Mouse (Mus musculus): ENCODE data around the gene Paxbp1. TPM values are rescaled to one million over a fixed set of nuclear protein-coding genes. Genes with fewer than 3 reads are reported as not detected.
"Not testable (repeated sequence)": the region's sequence is repeated elsewhere in the genome, so short reads cannot be mapped to it uniquely, and the experiment has no call there.

Gene Paxbp1
- polyA plus RNA-seq, 1 experiment from 2014 or later: 10.9 TPM

GRCm38 (mm10) chr16:91081508-91081907, 37.2 kb upstream of the Paxbp1 start:
- H3K27ac ChIP-seq (ENCODE audit: low read depth): no peak overlapping the region
- no peak overlapping the region for H3K9ac ChIP-seq (replicated peaks)
- 26% methylated on average over 10 of the region's 12 CpGs for WGBS (ENCODE audit: insufficient replicate concordance)
- H3K36me3 ChIP-seq (replicated peaks; ENCODE audit: insufficient read depth, low read length): no peaks in the 10 kb centered on the region
- H3K9me3 ChIP-seq (ENCODE audit: low read length): no peaks in the 10 kb centered on the region
- ATAC-seq (peak; percentile 61; the same call in 1 of the 2 replicates), DNase-seq (peak; percentile 76)
- no peak overlapping the region for H3K4me3 ChIP-seq (ENCODE audit: low read depth, low read length)
- peaks cover 3% of the 10 kb centered on the region; the same call in 1 of the 2 replicates for H3K4me1 ChIP-seq (ENCODE audit: insufficient read depth)
- TF ChIP-seq CTCF (IDR thresholded peaks at IDR 0.05; ENCODE audit: low read depth): peak; percentile 89
- no peak for TF ChIP-seq EP300 (IDR thresholded peaks at IDR 0.05; ENCODE audit: low read depth)
- H3K4me2 ChIP-seq (ENCODE audit: low read depth, low read length): no peak overlapping the region
- no peaks in the 10 kb centered on the region for H3K27me3 ChIP-seq (ENCODE audit: insufficient read depth, low read length)

GRCm38 (mm10) chr16:91076180-91076579, 31.8 kb upstream of the Paxbp1 start:
- Histone ChIP-seq H3K4me2 (ENCODE audit: low read depth, low read length) (no peak overlapping the region), H3K27ac (ENCODE audit: low read depth) (no peak overlapping the region), H3K9me3 (ENCODE audit: low read length) (no peaks in the 10 kb centered on the region), H3K27me3 (ENCODE audit: insufficient read depth, low read length) (no peaks in the 10 kb centered on the region), H3K9ac (replicated peaks) (no peak overlapping the region), H3K36me3 (replicated peaks; ENCODE audit: insufficient read depth, low read length) (no peaks in the 10 kb centered on the region), H3K4me3 (ENCODE audit: low read depth, low read length) (no peak overlapping the region), H3K4me1 (ENCODE audit: insufficient read depth) (no peaks in the 10 kb centered on the region)
- WGBS (ENCODE audit: insufficient replicate concordance): 58% methylated on average over 5 of the region's 5 CpGs
- TF ChIP-seq CTCF (IDR thresholded peaks at IDR 0.05; ENCODE audit: low read depth) (peak; percentile 59), EP300 (IDR thresholded peaks at IDR 0.05; ENCODE audit: low read depth) (no peak)
- ATAC-seq (no peak), DNase-seq (peak; percentile 61)

GRCm38 (mm10) chr16:91075423-91075822, 31.1 kb upstream of the Paxbp1 start:
- H3K4me3 ChIP-seq (ENCODE audit: low read depth, low read length); H3K27me3 ChIP-seq (ENCODE audit: insufficient read depth, low read length); H3K9me3 ChIP-seq (ENCODE audit: low read length); DNase-seq; H3K36me3 ChIP-seq (replicated peaks; ENCODE audit: insufficient read depth, low read length); ATAC-seq; H3K4me1 ChIP-seq (ENCODE audit: insufficient read depth); H3K27ac ChIP-seq (ENCODE audit: low read depth); H3K9ac ChIP-seq (replicated peaks); H3K4me2 ChIP-seq (ENCODE audit: low read depth, low read length): not testable (repeated sequence)
- 86% methylated on average over 8 of the region's 8 CpGs for WGBS (ENCODE audit: insufficient replicate concordance)

GRCm38 (mm10) chr16:91073163-91073892, 29.0 kb upstream of the Paxbp1 start:
- Histone ChIP-seq H3K36me3 (replicated peaks; ENCODE audit: insufficient read depth, low read length) (no peaks in the 10 kb centered on the region), H3K27ac (ENCODE audit: low read depth) (no peak overlapping the region), H3K4me3 (ENCODE audit: low read depth, low read length) (no peak overlapping the region), H3K4me1 (ENCODE audit: insufficient read depth) (no peaks in the 10 kb centered on the region), H3K27me3 (ENCODE audit: insufficient read depth, low read length) (no peaks in the 10 kb centered on the region), H3K9ac (replicated peaks) (no peak overlapping the region), H3K4me2 (ENCODE audit: low read depth, low read length) (peak overlapping the region; percentile 36; the same call in 1 of the 2 replicates), H3K9me3 (ENCODE audit: low read length) (no peaks in the 10 kb centered on the region)
- ATAC-seq: peak; percentile 97
- no peak for TF ChIP-seq EP300 (IDR thresholded peaks at IDR 0.05; ENCODE audit: low read depth)
- peak; percentile 92 for TF ChIP-seq CTCF (IDR thresholded peaks at IDR 0.05; ENCODE audit: low read depth)
- 39% methylated on average over 24 of the region's 24 CpGs for WGBS (ENCODE audit: insufficient replicate concordance)
- peak; percentile 87 for DNase-seq

GRCm38 (mm10) chr16:91072256-91072655, 27.9 kb upstream of the Paxbp1 start:
- Histone ChIP-seq H3K27ac (ENCODE audit: low read depth) (no peak overlapping the region), H3K36me3 (replicated peaks; ENCODE audit: insufficient read depth, low read length) (no peaks in the 10 kb centered on the region), H3K4me2 (ENCODE audit: low read depth, low read length) (no peak overlapping the region), H3K9ac (replicated peaks) (no peak overlapping the region), H3K27me3 (ENCODE audit: insufficient read depth, low read length) (no peaks in the 10 kb centered on the region), H3K9me3 (ENCODE audit: low read length) (no peaks in the 10 kb centered on the region), H3K4me1 (ENCODE audit: insufficient read depth) (no peaks in the 10 kb centered on the region), H3K4me3 (ENCODE audit: low read depth, low read length) (no peak overlapping the region)
- ATAC-seq: no peak
- WGBS (ENCODE audit: insufficient replicate concordance): 70% methylated on average over 1 of the region's 1 CpGs
- DNase-seq: no peak
- no peak for TF ChIP-seq CTCF (IDR thresholded peaks at IDR 0.05; ENCODE audit: low read depth)
- no peak for TF ChIP-seq EP300 (IDR thresholded peaks at IDR 0.05; ENCODE audit: low read depth)

GRCm38 (mm10) chr16:91068969-91069368, 24.6 kb upstream of the Paxbp1 start:
- WGBS (ENCODE audit: insufficient replicate concordance): 37% methylated on average over 12 of the region's 12 CpGs
- Histone ChIP-seq H3K4me2 (ENCODE audit: low read depth, low read length) (no peak overlapping the region), H3K9ac (replicated peaks) (no peak overlapping the region), H3K27me3 (ENCODE audit: insufficient read depth, low read length) (no peaks in the 10 kb centered on the region), H3K36me3 (replicated peaks; ENCODE audit: insufficient read depth, low read length) (no peaks in the 10 kb centered on the region), H3K9me3 (ENCODE audit: low read length) (no peaks in the 10 kb centered on the region), H3K4me1 (ENCODE audit: insufficient read depth) (no peaks in the 10 kb centered on the region), H3K4me3 (ENCODE audit: low read depth, low read length) (no peak overlapping the region), H3K27ac (ENCODE audit: low read depth) (no peak overlapping the region)
- TF ChIP-seq EP300 (IDR thresholded peaks at IDR 0.05; ENCODE audit: low read depth) (no peak), CTCF (IDR thresholded peaks at IDR 0.05; ENCODE audit: low read depth) (no peak)
- ATAC-seq (no peak), DNase-seq (no peak)

All from liver, postnatal 0 days (tissue).